Mouse (Mus musculus): ENCODE measurements around the gene D17Wsu92e. TPM values are rescaled to one million over a fixed set of nuclear protein-coding genes. Genes with fewer than 3 reads are reported as not detected.
"Not testable (repeated sequence)": the region's sequence is repeated elsewhere in the genome, so short reads cannot be mapped to it uniquely, and the experiment has no call there.

Gene D17Wsu92e
- polyA plus RNA-seq, 1 experiment from 2014 or later: 16.7 TPM

GRCm38 (mm10) chr17:27837850-27838249 is 17.4 kb upstream of the D17Wsu92e start, which contains the start of gene Snrpc:
Snrpc (plus strand) TSS chr17:27838150.
- peaks cover 14% of the 10 kb centered on the region for H3K4me1 ChIP-seq
- not testable (repeated sequence) for H3K27me3 ChIP-seq; H3K9ac ChIP-seq; H3K4me3 ChIP-seq (replicated peaks); ATAC-seq (replicated peaks; ENCODE audit: low FRiP score); H3K9me3 ChIP-seq (replicated peaks); H3K27ac ChIP-seq
- H3K36me3 ChIP-seq: peaks cover 11% of the 10 kb centered on the region
- 87% methylated on average over 4 of the region's 4 CpGs for WGBS
- H3K4me2 ChIP-seq: peak within 1 kb of the TSS; percentile 78; the same call in 1 of the 2 replicates

GRCm38 (mm10) chr17:27830411-27830810 is 10.0 kb upstream of the D17Wsu92e start:
- no peak for ATAC-seq (replicated peaks; ENCODE audit: low FRiP score)
- WGBS: 52% methylated on average over 7 of the region's 7 CpGs
- no peaks in the 10 kb centered on the region for H3K9me3 ChIP-seq (replicated peaks)
- no peak overlapping the region for H3K9ac ChIP-seq
- 0 out of 2 replicates have a peak, but pooled peaks cover 3% of the 10 kb centered on the region for H3K27me3 ChIP-seq
- H3K27ac ChIP-seq: no peak overlapping the region
- no peak overlapping the region for H3K4me2 ChIP-seq
- no peak overlapping the region for H3K4me3 ChIP-seq (replicated peaks)
- H3K4me1 ChIP-seq: peaks cover 16% of the 10 kb centered on the region
- no peaks in the 10 kb centered on the region for H3K36me3 ChIP-seq

GRCm38 (mm10) chr17:27827511-27827910 is 7.1 kb upstream of the D17Wsu92e start:
- WGBS: 31% methylated on average over 6 of the region's 6 CpGs
- no peaks in the 10 kb centered on the region for H3K9me3 ChIP-seq (replicated peaks)
- H3K27ac ChIP-seq: peak overlapping the region; percentile 33; the same call in 1 of the 2 replicates
- ATAC-seq (replicated peaks; ENCODE audit: low FRiP score): no peak
- no peak overlapping the region for H3K4me3 ChIP-seq (replicated peaks)
- peak overlapping the region; percentile 71 for H3K4me2 ChIP-seq
- no peaks in the 10 kb centered on the region for H3K36me3 ChIP-seq
- no peaks in the 10 kb centered on the region for H3K27me3 ChIP-seq
- H3K4me1 ChIP-seq: peaks cover 18% of the 10 kb centered on the region
- no peak overlapping the region for H3K9ac ChIP-seq

GRCm38 (mm10) chr17:27826908-27827383 is 6.5 kb upstream of the D17Wsu92e start:
- peak; percentile 65; the same call in 1 of the 2 replicates for ATAC-seq (replicated peaks; ENCODE audit: low FRiP score)
- H3K9ac ChIP-seq: 0 out of 2 replicates have a peak overlapping the region, but pooled peaks have one; percentile 29
- H3K4me3 ChIP-seq (replicated peaks): peak overlapping the region; percentile 45
- H3K4me1 ChIP-seq: peaks cover 18% of the 10 kb centered on the region
- no peaks in the 10 kb centered on the region for H3K27me3 ChIP-seq
- WGBS: 0% methylated on average over 9 of the region's 9 CpGs
- H3K36me3 ChIP-seq: no peaks in the 10 kb centered on the region
- peak overlapping the region; percentile 83 for H3K27ac ChIP-seq
- H3K4me2 ChIP-seq: peak overlapping the region; percentile 71
- H3K9me3 ChIP-seq (replicated peaks): no peaks in the 10 kb centered on the region

- peak overlapping the region; percentile 45 for H3K4me3 ChIP-seq (replicated peaks)
- H3K36me3 ChIP-seq: no peaks in the 10 kb centered on the region
- H3K27me3 ChIP-seq: no peaks in the 10 kb centered on the region
- peak overlapping the region; percentile 83 for H3K27ac ChIP-seq
- WGBS: under 1% methylated on average over 22 of the region's 22 CpGs
- H3K4me1 ChIP-seq: peaks cover 21% of the 10 kb centered on the region
- H3K4me2 ChIP-seq: peak overlapping the region; percentile 71
- 0 out of 2 replicates have a peak overlapping the region, but pooled peaks have one; percentile 9 for H3K9ac ChIP-seq
- peak; percentile 84 for ATAC-seq (replicated peaks; ENCODE audit: low FRiP score)
- no peaks in the 10 kb centered on the region for H3K9me3 ChIP-seq (replicated peaks)
Measured at GRCm38 (mm10) chr17:27825984-27826905, 5.8 kb upstream of the D17Wsu92e start.

- H3K4me3 ChIP-seq (replicated peaks): peak overlapping the region; percentile 45
- H3K27ac ChIP-seq: 0 out of 2 replicates have a peak overlapping the region, but pooled peaks have one; percentile 50
- H3K9me3 ChIP-seq (replicated peaks): no peaks in the 10 kb centered on the region
- H3K4me2 ChIP-seq: peak overlapping the region; percentile 71
- no peaks in the 10 kb centered on the region for H3K36me3 ChIP-seq
- ATAC-seq (replicated peaks; ENCODE audit: low FRiP score): no peak
- H3K4me1 ChIP-seq: peaks cover 25% of the 10 kb centered on the region
- H3K9ac ChIP-seq: no peak overlapping the region
- H3K27me3 ChIP-seq: no peaks in the 10 kb centered on the region
- WGBS: 34% methylated on average over 3 of the region's 3 CpGs
Measured at GRCm38 (mm10) chr17:27825539-27825938, 5.1 kb upstream of the D17Wsu92e start.

GRCm38 (mm10) chr17:27824941-27825340 is 4.5 kb upstream of the D17Wsu92e start:
- no peak for ATAC-seq (replicated peaks; ENCODE audit: low FRiP score)
- Histone ChIP-seq H3K9ac (no peak overlapping the region), H3K4me2 (no peak overlapping the region), H3K4me3 (replicated peaks) (no peak overlapping the region), H3K4me1 (peaks cover 25% of the 10 kb centered on the region), H3K9me3 (replicated peaks) (no peaks in the 10 kb centered on the region), H3K27ac (no peak overlapping the region), H3K36me3 (no peaks in the 10 kb centered on the region), H3K27me3 (no peaks in the 10 kb centered on the region)
- WGBS: 81% methylated on average over 1 of the region's 1 CpGs

- Histone ChIP-seq H3K27me3 (no peaks in the 10 kb centered on the region), H3K4me1 (peaks cover 37% of the 10 kb centered on the region), H3K4me3 (replicated peaks) (no peak overlapping the region), H3K27ac (no peak overlapping the region), H3K9me3 (replicated peaks) (no peaks in the 10 kb centered on the region), H3K9ac (no peak overlapping the region), H3K4me2 (no peak overlapping the region), H3K36me3 (no peaks in the 10 kb centered on the region)
- no peak for ATAC-seq (replicated peaks; ENCODE audit: low FRiP score)
- WGBS: 78% methylated on average over 9 of the region's 9 CpGs
Measured at GRCm38 (mm10) chr17:27823142-27823905, 2.9 kb upstream of the D17Wsu92e start.

- ATAC-seq (replicated peaks; ENCODE audit: low FRiP score): no peak
- Histone ChIP-seq H3K4me3 (replicated peaks) (peak overlapping the region; percentile 86; the same call in 1 of the 2 replicates), H3K9ac (peak overlapping the region; percentile 57; the same call in 1 of the 2 replicates), H3K36me3 (no peaks in the 10 kb centered on the region), H3K27ac (peak overlapping the region; percentile 90), H3K9me3 (replicated peaks) (no peaks in the 10 kb centered on the region), H3K4me2 (peak overlapping the region; percentile 61), H3K4me1 (peaks cover 40% of the 10 kb centered on the region), H3K27me3 (no peaks in the 10 kb centered on the region)
- WGBS: 57% methylated on average over 9 of the region's 9 CpGs
Measured at GRCm38 (mm10) chr17:27821407-27822338, 1.2 kb upstream of the D17Wsu92e start.

- under 1% methylated on average over 42 of the region's 62 CpGs for whole genome bisulfite sequencing
Measured at GRCm38 (mm10) chr17:27819971-27820567, 379 bp downstream of the D17Wsu92e start.

More at GRCm38 (mm10) chr17:27819971-27820567, 379 bp downstream of the D17Wsu92e start:
- Histone ChIP-seq H3K36me3 (no peaks in the 10 kb centered on the region), H3K4me3 (replicated peaks) (peak overlapping the region; percentile 86), H3K4me1 (peaks cover 26% of the 10 kb centered on the region), H3K9me3 (replicated peaks) (no peaks in the 10 kb centered on the region), H3K27ac (peak overlapping the region; percentile 90), H3K9ac (peak overlapping the region; percentile 84), H3K4me2 (peak overlapping the region; percentile 72), H3K27me3 (no peaks in the 10 kb centered on the region)
- peak; percentile 85 for ATAC-seq (replicated peaks; ENCODE audit: low FRiP score)

Data from kidney, embryonic 15.5 days (tissue).